Mouse (Mus musculus): ENCODE results near the gene Agap2.

GRCm38 (mm10) chr10:127054646-127055045 lies 20.4 kb upstream of the Agap2 start:
- no peak for TF ChIP-seq CTCF (IDR thresholded peaks at IDR 0.05; ENCODE audit: borderline replicate concordance, insufficient read depth, low read length)
- TF ChIP-seq POLR2A (IDR thresholded peaks at IDR 0.05; ENCODE audit: low read depth, low read length) = no peak

All from embryonic fibroblast, embryonic 13.5 days (primary cell).